Mouse (Mus musculus): ENCODE results near the gene Spsb1. TPM values are rescaled to one million over a fixed set of nuclear protein-coding genes. Genes with fewer than 3 reads are reported as not detected.

Gene Spsb1
- polyA plus RNA-seq, 1 experiment from 2014 or later = 22.6 TPM

GRCm38 (mm10) chr4:149849035-149849434 lies 105.8 kb downstream of the Spsb1 start:
- H3K9ac ChIP-seq = no peak overlapping the region
- WGBS = 85% methylated on average over 5 of the region's 5 CpGs
- no peaks in the 10 kb centered on the region for H3K27me3 ChIP-seq
- no peak overlapping the region for H3K4me3 ChIP-seq
- peaks cover 16% of the 10 kb centered on the region for H3K4me1 ChIP-seq
- no peak for ATAC-seq (ENCODE audit: insufficient number of reproducible peaks, insufficient read depth, low FRiP score, low TSS enrichment)
- no peaks in the 10 kb centered on the region for H3K36me3 ChIP-seq
- H3K27ac ChIP-seq = no peak overlapping the region
- no peaks in the 10 kb centered on the region for H3K9me3 ChIP-seq
- no peak overlapping the region for H3K4me2 ChIP-seq (replicated peaks)

GRCm38 (mm10) chr4:149846861-149847631 lies 107.8 kb downstream of the Spsb1 start:
- peaks cover 12% of the 10 kb centered on the region; the same call in 1 of the 2 replicates for H3K4me1 ChIP-seq
- H3K27me3 ChIP-seq = no peaks in the 10 kb centered on the region
- no peak overlapping the region for H3K4me2 ChIP-seq (replicated peaks)
- H3K27ac ChIP-seq = no peak overlapping the region
- H3K4me3 ChIP-seq = no peak overlapping the region
- H3K36me3 ChIP-seq = no peaks in the 10 kb centered on the region
- WGBS = 78% methylated on average over 22 of the region's 22 CpGs
- H3K9me3 ChIP-seq = no peaks in the 10 kb centered on the region
- H3K9ac ChIP-seq = no peak overlapping the region
- ATAC-seq (ENCODE audit: insufficient number of reproducible peaks, insufficient read depth, low FRiP score, low TSS enrichment) = no peak

Other genes with a start within 250 kb of the Spsb1 start
- 38.1 and 39.0 TPM in 2 replicates for gene Tmem201, start 217.0 kb downstream of the Spsb1 start, polyA plus RNA-seq (2016; fragmentation: Nextera tagmentation; extraction: Ambion mirVana)
- 15.7 and 16.6 TPM in 2 replicates for gene Slc25a33, start 180.8 kb downstream of the Spsb1 start, polyA plus RNA-seq (2016; fragmentation: Nextera tagmentation; extraction: Ambion mirVana)
- 7.4 and 8.4 TPM in 2 replicates for gene H6pd, start 54.0 kb upstream of the Spsb1 start, polyA plus RNA-seq (2016; fragmentation: Nextera tagmentation; extraction: Ambion mirVana)
- 0.75 and 1.1 TPM in 2 replicates for gene Gpr157, start 132.3 kb upstream of the Spsb1 start, polyA plus RNA-seq (2016; fragmentation: Nextera tagmentation; extraction: Ambion mirVana)
- gene Slc2a5, start 164.2 kb upstream of the Spsb1 start, polyA plus RNA-seq (2016; fragmentation: Nextera tagmentation; extraction: Ambion mirVana) = 1.0 and 1.3 TPM in 2 replicates
- gene Slc2a7, start 193.9 kb upstream of the Spsb1 start, polyA plus RNA-seq (2016; fragmentation: Nextera tagmentation; extraction: Ambion mirVana) = not detected in 2 replicates
- gene Car6, start 246.3 kb upstream of the Spsb1 start, polyA plus RNA-seq (2016; fragmentation: Nextera tagmentation; extraction: Ambion mirVana) = 0.23 and 0.29 TPM in 2 replicates

Data from embryonic facial prominence, embryonic 12.5 days (tissue).